Mouse (Mus musculus) large intestine, adult 2 months (tissue): Measurements from ENCODE around the gene Tmem181a. TPM values are rescaled to one million over a fixed set of nuclear protein-coding genes. Genes with fewer than 3 reads are reported as not detected.

Source experiments
- polyA plus RNA-seq: library from polyadenylated mRNA; depleted of rRNA; stranded (reverse); fragments of >200 nt; gene quantifications from 2 replicates; pipeline ENCODE4 v1.2.3, GENCODE M21; 2012; rRNA removed

Gene Tmem181a
- polyA plus RNA-seq, 1 experiment = 22.6 TPM

Other genes with a start within 250 kb of the Tmem181a start
- 1.3 and 2.2 TPM in 2 replicates for gene Serac1, start 177.1 kb upstream of the Tmem181a start, polyA plus RNA-seq
- 13.9 and 14.2 TPM in 2 replicates for gene Gtf2h5, start 177.1 kb upstream of the Tmem181a start, polyA plus RNA-seq
- 18.9 and 34.3 TPM in 2 replicates for gene Tulp4, start 150.4 kb upstream of the Tmem181a start, polyA plus RNA-seq
- 14.0 and 15.0 TPM in 2 replicates for gene Dynlt1a, start 60.6 kb downstream of the Tmem181a start, polyA plus RNA-seq
- gene Dynlt1b, start 173.3 kb downstream of the Tmem181a start, polyA plus RNA-seq = 354 and 485 TPM in 2 replicates